Mouse (Mus musculus) frontal cortex, postnatal 25 days (tissue): ENCODE data around the gene Fam104a.
A peak's percentile ranks its signal among the peaks of the same experiment; 100 is the strongest.
"Not testable (repeated sequence)": the region's sequence is repeated elsewhere in the genome, so short reads cannot be mapped to it uniquely, and the experiment has no call there.

Source experiments
- DNase-seq, 2 experiments: peaks; one replicate each; pipeline ENCODE4 v3.0.0; 2022; ENCODE audit warnings: low spot score in 2 of 2

The Fam104a gene

GRCm38 (mm10) chr11:113666205-113666604, 17.8 kb downstream of the Fam104a start:
- no peak for DNase-seq

- DNase-seq = no peak
These were observed 19.7 kb downstream of the Fam104a start for GRCm38 (mm10) chr11:113664279-113664678.

- DNase-seq = no peak
These were observed 22.1 kb downstream of the Fam104a start for GRCm38 (mm10) chr11:113661835-113662351.

GRCm38 (mm10) chr11:113660940-113661339, 23.0 kb downstream of the Fam104a start:
- no peak for DNase-seq

- not testable (repeated sequence) for DNase-seq
These were observed 23.7 kb downstream of the Fam104a start for GRCm38 (mm10) chr11:113660213-113660612.

GRCm38 (mm10) chr11:113658763-113659162, 25.2 kb downstream of the Fam104a start:
- DNase-seq = no peak

- no peak for DNase-seq
These were observed 25.6 kb downstream of the Fam104a start for GRCm38 (mm10) chr11:113658319-113658718.

- DNase-seq = no peak
These were observed 26.7 kb downstream of the Fam104a start for GRCm38 (mm10) chr11:113657221-113657620.

- no peak for DNase-seq
These were observed 27.4 kb downstream of the Fam104a start for GRCm38 (mm10) chr11:113656511-113656932.

- no peak for DNase-seq
These were observed 29.2 kb downstream of the Fam104a start for GRCm38 (mm10) chr11:113654561-113655270.

- no peak for DNase-seq
These were observed 29.9 kb downstream of the Fam104a start for GRCm38 (mm10) chr11:113654105-113654504.

DNA sequence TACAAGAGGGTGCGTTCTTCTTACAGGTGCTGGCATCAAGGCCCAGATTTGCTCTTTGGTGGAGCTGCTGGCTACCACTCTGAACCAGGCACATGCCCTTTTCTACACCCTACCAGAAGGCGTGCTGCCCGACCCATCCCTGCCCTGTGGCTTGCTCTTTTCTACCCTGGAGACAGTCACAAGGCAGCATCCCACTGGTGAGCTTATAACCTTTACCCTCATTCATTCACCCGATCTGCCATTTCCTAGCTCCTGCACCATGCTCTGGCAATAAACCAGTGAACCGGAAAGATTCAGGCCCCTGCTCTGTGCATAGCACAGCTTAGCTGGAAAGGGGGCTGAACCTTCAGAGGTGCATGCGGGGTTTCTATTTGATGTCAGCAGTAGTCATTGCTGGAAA, 31.4 kb downstream of the Fam104a start:
- no peak for DNase-seq

DNA sequence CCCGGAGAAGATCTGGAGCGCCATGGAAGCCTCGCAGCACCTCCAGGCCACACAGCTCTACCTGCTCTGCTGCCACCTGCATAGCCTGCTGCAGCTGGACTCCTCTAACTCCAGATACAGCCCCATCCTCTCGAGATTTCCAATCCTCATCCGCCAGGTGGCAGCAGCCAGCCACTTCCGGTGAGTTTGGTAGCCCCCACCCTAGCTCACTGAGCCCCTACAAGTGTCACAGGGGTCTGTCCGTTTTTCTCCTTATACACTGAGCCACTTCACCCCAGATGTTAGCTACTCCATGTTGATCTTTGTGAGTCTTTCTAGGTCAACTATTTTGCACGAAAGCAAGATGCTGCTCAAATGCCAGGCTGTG, 32.1 kb downstream of the Fam104a start:
- no peak for DNase-seq

- no peak for DNase-seq
These were observed 32.6 kb downstream of the Fam104a start for GRCm38 (mm10) chr11:113651206-113651906.

DNA sequence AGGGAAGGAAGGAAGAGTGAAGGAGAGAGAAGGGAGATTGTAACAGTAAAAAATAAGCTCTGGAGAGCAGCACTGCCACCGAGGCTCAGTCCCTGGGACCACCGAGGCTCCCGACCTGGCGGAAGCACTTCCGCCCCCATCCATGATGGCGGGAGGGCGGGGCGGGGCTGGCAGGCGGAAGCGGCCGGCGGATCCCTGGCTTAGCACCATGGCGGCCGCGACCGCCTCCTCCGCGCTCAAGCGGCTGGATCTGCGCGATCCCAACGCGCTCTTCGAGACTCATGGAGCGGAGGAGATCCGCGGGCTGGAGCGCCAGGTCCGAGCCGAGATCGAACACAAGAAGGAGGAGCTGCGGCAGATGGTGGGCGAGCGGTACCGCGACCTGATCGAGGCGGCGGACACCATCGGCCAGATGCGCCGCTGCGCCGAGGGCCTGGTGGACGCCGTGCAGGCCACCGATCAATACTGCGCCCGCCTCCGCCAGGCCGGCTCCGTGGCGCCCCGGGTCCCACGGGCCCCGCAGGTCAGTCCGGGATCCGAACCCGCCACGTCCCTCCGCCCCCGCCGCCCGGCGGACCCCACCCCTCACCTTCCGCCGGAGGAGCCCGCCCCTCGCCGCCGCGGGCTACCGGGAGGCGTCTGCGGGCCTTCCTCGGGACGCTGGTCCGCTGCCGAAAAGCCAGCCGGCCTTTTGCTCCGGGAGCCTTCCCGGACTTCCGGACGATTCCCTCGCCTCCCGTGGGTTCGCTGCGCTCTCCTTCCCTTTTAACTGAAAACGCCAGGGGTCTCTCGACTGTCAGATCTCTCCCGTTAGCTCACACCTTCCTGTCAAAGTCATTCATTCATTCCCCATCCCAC, 34.4 kb downstream of the Fam104a start, which contains the start of gene Slc39a11:
TSS of gene Slc39a11 (minus strand) at position 727 of the 858 bp plus-strand sequence.
- no peak for DNase-seq

GRCm38 (mm10) chr11:113648690-113649352, 35.1 kb downstream of the Fam104a start, which contains the start of gene Cog1:
TSS of gene Cog1 (plus strand) at chr11:113649169.
- DNase-seq = no peak

DNA sequence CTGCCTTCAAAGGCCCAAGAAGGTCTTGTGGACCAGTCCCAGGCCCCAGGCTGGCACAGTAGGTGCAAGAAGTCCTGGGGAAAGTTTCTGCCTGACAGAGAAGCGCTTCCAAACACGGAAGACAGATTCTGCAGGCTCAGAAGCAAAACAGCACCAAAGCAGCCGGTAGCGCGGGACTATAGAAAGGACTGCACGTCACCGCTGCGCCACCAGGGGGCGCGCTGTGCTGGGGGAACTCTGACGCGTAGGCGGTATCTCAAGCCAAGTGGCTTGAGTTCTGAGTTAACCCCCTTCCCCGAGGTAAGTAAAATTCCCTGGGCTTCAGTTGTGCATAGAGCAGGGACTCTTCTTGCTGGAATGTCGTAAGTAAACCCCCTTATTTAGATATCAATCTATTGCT, 35.8 kb downstream of the Fam104a start:
- DNase-seq = peak; percentile 65 to 81

- DNase-seq = no peak
These were observed 38.8 kb downstream of the Fam104a start for GRCm38 (mm10) chr11:113645181-113645580.

DNA sequence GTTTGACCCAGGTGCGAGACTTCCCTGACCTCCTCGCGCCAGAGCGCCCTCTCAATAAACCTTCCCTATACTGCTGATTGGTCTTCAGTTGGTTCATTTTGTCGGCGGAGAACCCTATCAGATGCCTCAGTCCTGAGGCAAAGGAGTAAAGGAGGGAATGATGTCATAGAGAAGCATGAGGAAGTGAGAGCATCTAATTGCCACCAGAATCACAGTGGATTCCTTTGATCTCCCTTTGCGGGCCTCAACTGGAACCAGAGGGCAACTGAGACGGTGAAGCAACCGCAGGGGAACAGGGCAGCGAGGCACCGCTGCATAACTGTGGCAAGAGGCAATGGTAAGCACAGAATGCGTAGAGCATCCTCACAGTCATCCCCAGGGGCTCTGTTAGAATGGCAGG, 45.3 kb downstream of the Fam104a start:
- no peak for DNase-seq

GRCm38 (mm10) chr11:113634699-113635121, 49.2 kb downstream of the Fam104a start:
- no peak for DNase-seq

DNA sequence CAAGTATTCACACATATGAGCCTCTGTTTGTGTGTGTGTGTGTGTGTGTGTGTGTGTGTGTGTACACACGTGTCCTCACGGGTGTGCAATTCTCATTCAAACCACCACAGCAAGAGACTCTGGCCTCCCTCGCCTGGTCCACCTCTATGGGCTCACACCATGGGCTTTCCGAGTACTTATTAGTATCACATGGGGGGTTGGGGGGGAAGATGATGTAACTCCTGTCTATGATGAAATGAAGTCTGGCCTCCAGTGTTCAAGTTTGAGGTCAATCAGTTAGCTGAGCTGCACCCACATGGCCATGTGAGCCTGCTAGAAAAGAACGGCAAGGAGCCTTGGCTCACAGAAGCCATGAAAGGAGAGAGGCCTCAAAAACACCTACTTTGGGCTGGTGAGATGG, 50.6 kb downstream of the Fam104a start:
- DNase-seq = no peak
